Comparison of ENCODE assay signal across 23 mouse cellular contexts in the genomic region with DNA sequence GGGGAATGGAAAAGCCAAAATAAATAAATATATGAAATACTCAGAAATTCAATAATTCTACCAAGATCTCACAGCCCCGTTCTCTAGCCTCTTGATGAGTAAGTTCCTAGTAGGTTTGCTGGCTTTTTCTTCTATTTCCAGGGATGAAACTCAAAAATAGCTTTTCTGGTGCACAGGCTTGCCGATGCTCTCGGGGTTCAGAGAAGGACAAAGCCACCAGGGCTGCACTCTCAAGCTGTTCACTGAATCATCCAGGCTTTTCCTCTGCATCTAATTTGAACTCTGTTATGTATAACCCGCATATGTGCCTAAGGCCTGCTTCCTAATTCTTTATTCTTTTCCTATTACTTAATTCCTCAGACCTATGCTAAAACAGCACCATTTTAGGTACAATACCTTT.
DNase-seq lines count a peak whose midpoint lies in the region; TF ChIP-seq lines count a peak whose summit lies in the region.
"Had no signal": no experiment of that assay in that cellular context is flagged by ENCODE, and none has a peak within 500 bp of the region (broad histone marks: within the 10 kb centered on the region; RNA-seq: fewer than 3 reads in every experiment).

No protein-coding gene starts in this region.

- intact Hi-C loops in left cerebral cortex, postnatal 14 days (cut with DNase I): no loop called here

- H3K4me3 ChIP-seq in layer of hippocampus, adult 2 months: no peak overlapping the region
- H3K4me3 ChIP-seq: gastrocnemius, adult 2 months; heart, embryonic 10.5 days; intestine, embryonic 15.5 days; limb, embryonic 10.5 days; liver, embryonic 15.5 days; lung, embryonic 15.5 days; megakaryocyte, embryonic 14.5 days had no signal

- peak in 1 of 2 experiments; percentile 5 for DNase-seq in layer of hippocampus, adult 2 months (ENCODE audit: low spot score in 2 of 2)
- DNase-seq in layer of hippocampus, postnatal 25 days (ENCODE audit: extremely low spot score in 1 of 2, low spot score in 1 of 2): no peak
- DNase-seq in right cerebral cortex, adult 18-20 months: peak; percentile 47
- no peak for DNase-seq in right cerebral cortex, postnatal 25 days
- peak; percentile 17 to 51 for DNase-seq in left cerebral cortex, postnatal 14 days (ENCODE audit: low spot score in 2 of 2)
- DNase-seq in B cell, adult 2 months: no peak
- no peak for DNase-seq in kidney, adult 18-20 months
- DNase-seq: adrenal gland, postnatal 10 days; cerebellum, adult 8-10 months; cerebellum, postnatal 36 days; gastrocnemius, adult 2 months; heart, postnatal 4 days; kidney, adult 9 months; kidney, postnatal 25 days; liver; lung, postnatal 36 days; thymus, postnatal 25 days had no signal

- TF ChIP-seq CTCF in layer of hippocampus, adult 2 months (conservative IDR thresholded peaks at IDR 0.05): no peak

- peak overlapping the region; percentile 8; the same call in 1 of the 2 replicates for H3K27ac ChIP-seq in layer of hippocampus, adult 2 months
- H3K27ac ChIP-seq: gastrocnemius, adult 2 months; heart, embryonic 10.5 days; intestine, embryonic 15.5 days; limb, embryonic 10.5 days; liver, embryonic 15.5 days; lung, embryonic 15.5 days had no signal

Comparison
In these comparisons a context has a peak if more than half of its experiments do, and no peak if none do; other contexts are left out.
1. DNase-seq: peak in right cerebral cortex, adult 18-20 months (single experiment) and left cerebral cortex, postnatal 14 days (2 of 2); none in layer of hippocampus, postnatal 25 days (0 of 2), right cerebral cortex, postnatal 25 days (single experiment), B cell, adult 2 months (0 of 2) and kidney, adult 18-20 months (single experiment).